Mouse (Mus musculus) MEL (cell line): ENCODE measurements around the gene P3h2. TPM values are rescaled to one million over a fixed set of nuclear protein-coding genes. Genes with fewer than 3 reads are reported as not detected.

ENCODE experiments used
- DNase-seq: peaks from one replicate; pipeline ENCODE4 v3.0.0; 2011; ENCODE audit warnings: low read depth, low spot score
- H3K27ac ChIP-seq: 2 replicates; pipeline ENCODE4 v1.5.1; 2012; ENCODE audit warnings: low read depth, mild to moderate bottlenecking, control low read depth, low read length, moderate library complexity; ENCODE audit not compliant: control insufficient read depth
- H3K27me3 ChIP-seq, 2 experiments: fragments of 150-350 bp in 1 of 2; sonication (generic) in 1 of 2; 2 replicates each; pipeline ENCODE4 v1.6.1; 2012; ENCODE audit warnings: low read length in 2 of 2, mild to moderate bottlenecking in 2 of 2, improper control_type of control experiment in 1 of 2, moderate library complexity in 1 of 2; ENCODE audit not compliant: insufficient read depth in 2 of 2, control insufficient read depth in 1 of 2
- H3K36me3 ChIP-seq, 2 experiments: 2 replicates each; pipeline ENCODE4 v1.6.1; 2012 to 2014; ENCODE audit warnings: low read length in 2 of 2, improper control_type of control experiment in 1 of 2, inconsistent platforms in 1 of 2, mild to moderate bottlenecking in 1 of 2; ENCODE audit not compliant: insufficient read depth in 2 of 2, control insufficient read depth in 1 of 2
- H3K4me1 ChIP-seq, 2 experiments: fragments of 150-350 bp in 1 of 2; sonication (generic) in 1 of 2; 2 replicates each; pipeline ENCODE4 v1.6.1; 2012; ENCODE audit warnings: low read length in 2 of 2, improper control_type of control experiment in 1 of 2, mild to moderate bottlenecking in 1 of 2; ENCODE audit not compliant: insufficient read depth in 2 of 2, control insufficient read depth in 1 of 2
- H3K4me3 ChIP-seq, 2 experiments: fragments of 150-350 bp in 1 of 2; sonication (generic) in 1 of 2; 2 replicates each; pipeline ENCODE4 v1.5.1; 2012; ENCODE audit warnings: low read depth in 2 of 2, low read length in 2 of 2, mild to moderate bottlenecking in 2 of 2, moderate library complexity in 2 of 2, control low read depth in 1 of 2, improper control_type of control experiment in 1 of 2; ENCODE audit not compliant: control insufficient read depth in 1 of 2, insufficient read depth in 1 of 2
- H3K79me2 ChIP-seq: 2 replicates; pipeline ENCODE4 v1.6.1; 2012; ENCODE audit warnings: mild to moderate bottlenecking, low read length, moderate library complexity; ENCODE audit not compliant: control insufficient read depth, poor library complexity, insufficient read depth
- H3K9ac ChIP-seq: 2 replicates; pipeline ENCODE4 v1.6.1; 2012; ENCODE audit warnings: low read depth, mild to moderate bottlenecking, control low read depth, low read length, moderate library complexity; ENCODE audit not compliant: control insufficient read depth, poor library complexity, severe bottlenecking
- H3K9me3 ChIP-seq: fragments of 150-350 bp; sonication (generic); replicated peaks from 2 replicates; pipeline ENCODE4 v1.6.1; 2012; ENCODE audit warnings: mild to moderate bottlenecking, low read length, improper control_type of control experiment, moderate library complexity; ENCODE audit not compliant: insufficient read depth
- BHLHE40 ChIP-seq: IDR thresholded peaks from 2 replicates; pipeline ENCODE4 v1.6.1; 2012; ENCODE audit warnings: low read depth, mild to moderate bottlenecking, inconsistent platforms, low read length, improper control_type of control experiment, borderline replicate concordance
- CHD1 ChIP-seq: IDR thresholded peaks from 2 replicates; pipeline ENCODE4 v1.6.1; 2012; ENCODE audit warnings: low read depth, mild to moderate bottlenecking, inconsistent platforms, low read length, improper control_type of control experiment
- E2F4 ChIP-seq: IDR thresholded peaks from 2 replicates; pipeline ENCODE4 v1.6.1; 2011; ENCODE audit warnings: low read depth, low read length, improper control_type of control experiment, borderline replicate concordance
- ELF1 ChIP-seq: IDR thresholded peaks from 2 replicates; pipeline ENCODE4 v1.6.1; 2014; ENCODE audit warnings: low read depth, mild to moderate bottlenecking, inconsistent platforms, low read length, improper control_type of control experiment, moderate library complexity
- EP300 ChIP-seq, 2 experiments: IDR thresholded peaks; 2 replicates each; pipeline ENCODE4 v1.6.1; 2011; ENCODE audit warnings: improper control_type of control experiment in 2 of 2, low read length in 2 of 2, low read depth in 1 of 2, mild to moderate bottlenecking in 1 of 2
- ETS1 ChIP-seq: IDR thresholded peaks from 2 replicates; pipeline ENCODE4 v1.6.1; 2012; ENCODE audit warnings: low read depth, mild to moderate bottlenecking, inconsistent platforms, low read length, improper control_type of control experiment, moderate library complexity
- GATA1 ChIP-seq: IDR thresholded peaks from 2 replicates; pipeline ENCODE4 v1.6.1; 2011; ENCODE audit warnings: low read depth, low read length, improper control_type of control experiment
- HCFC1 ChIP-seq: IDR thresholded peaks from 2 replicates; pipeline ENCODE4 v1.6.1; 2012; ENCODE audit warnings: low read depth, mild to moderate bottlenecking, inconsistent platforms, low read length, improper control_type of control experiment, moderate library complexity
- KAT2A ChIP-seq: conservative IDR thresholded peaks from 2 replicates; pipeline ENCODE4 v1.6.1; 2012; ENCODE audit warnings: low read depth, low read length, improper control_type of control experiment, inconsistent platforms
- MAFK ChIP-seq: IDR thresholded peaks from 2 replicates; pipeline ENCODE4 v1.6.1; 2011; ENCODE audit warnings: low read depth, mild to moderate bottlenecking, low read length, improper control_type of control experiment, borderline replicate concordance
- MAX ChIP-seq: IDR thresholded peaks from 2 replicates; pipeline ENCODE4 v1.6.1; 2011; ENCODE audit warnings: low read length, improper control_type of control experiment
- MAZ ChIP-seq: IDR thresholded peaks from 2 replicates; pipeline ENCODE4 v1.6.1; 2012; ENCODE audit warnings: low read depth, mild to moderate bottlenecking, inconsistent platforms, low read length, improper control_type of control experiment
- MYB ChIP-seq: IDR thresholded peaks from 2 replicates; pipeline ENCODE4 v1.6.1; 2011; ENCODE audit warnings: mild to moderate bottlenecking, low read depth, low read length, improper control_type of control experiment
- MYC ChIP-seq: IDR thresholded peaks from 2 replicates; pipeline ENCODE4 v1.6.1; 2011; ENCODE audit warnings: low read depth, mild to moderate bottlenecking, low read length, improper control_type of control experiment, moderate library complexity
- POLR2AphosphoS2 ChIP-seq: IDR thresholded peaks from 2 replicates; pipeline ENCODE4 v1.6.1; 2011; ENCODE audit warnings: low read length, improper control_type of control experiment
- POLR2AphosphoS5 ChIP-seq: IDR thresholded peaks from 2 replicates; pipeline ENCODE4 v1.6.1; 2012; ENCODE audit warnings: low read depth, borderline replicate concordance, mild to moderate bottlenecking, inconsistent platforms, low read length, moderate library complexity, mixed read lengths
- RAD21 ChIP-seq: IDR thresholded peaks from 2 replicates; pipeline ENCODE4 v1.6.1; 2011; ENCODE audit warnings: mild to moderate bottlenecking, low read depth, low read length, improper control_type of control experiment
- RCOR1 ChIP-seq: IDR thresholded peaks from 2 replicates; pipeline ENCODE4 v1.6.1; 2012; ENCODE audit warnings: low read depth, mild to moderate bottlenecking, inconsistent platforms, low read length, improper control_type of control experiment
- TAL1 ChIP-seq: IDR thresholded peaks from 2 replicates; pipeline ENCODE4 v1.6.1; 2012; ENCODE audit warnings: mild to moderate bottlenecking, inconsistent platforms, low read length, moderate library complexity, mixed read lengths
- TBP ChIP-seq: IDR thresholded peaks from 2 replicates; pipeline ENCODE4 v1.8.0; 2011; ENCODE audit warnings: low read depth, low read length, improper control_type of control experiment
- TCF12 ChIP-seq: IDR thresholded peaks from 2 replicates; pipeline ENCODE4 v1.6.1; 2014; ENCODE audit warnings: low read depth, mild to moderate bottlenecking, inconsistent platforms, low read length, improper control_type of control experiment, moderate library complexity
- USF1 ChIP-seq: IDR thresholded peaks from 2 replicates; pipeline ENCODE4 v1.6.1; 2014; ENCODE audit warnings: low read depth, mild to moderate bottlenecking, inconsistent platforms, low read length, improper control_type of control experiment, moderate library complexity
- ZC3H11A ChIP-seq: IDR thresholded peaks from 2 replicates; pipeline ENCODE4 v1.6.1; 2012; ENCODE audit warnings: low read depth, mild to moderate bottlenecking, inconsistent platforms, low read length, improper control_type of control experiment
- polyA plus RNA-seq, 2 experiments: library from polyadenylated mRNA; stranded (reverse) in 1 of 2; unstranded in 1 of 2; fragments of >175 nt in 1 of 2; fragments of >200 nt in 1 of 2; gene quantifications; 2 replicates each; pipeline versions ENCODE4 v1.2.1 to v1.2.4; 2012; ENCODE audit warnings: low replicate concordance in 2 of 2, low read depth in 1 of 2; ENCODE audit not compliant: insufficient read length in 2 of 2, insufficient read depth in 1 of 2, missing spikeins in 1 of 2
- total RNA-seq: library from RNA; depleted of rRNA; stranded (reverse); fragments of 300-350 nt; gene quantifications from 2 replicates; pipeline ENCODE4 v1.2.3, GENCODE M21; 2012

Gene P3h2
- total and polyA plus RNA-seq, 3 experiments, result not detected

- Histone ChIP-seq H3K4me3 (peak overlapping the region in 1 of 2 experiments; percentile 7; a peak in 1 of 4 replicates), H3K9me3 (no peaks in the 10 kb centered on the region), H3K4me1 (no peaks in the 10 kb centered on the region), H3K27ac (no peak overlapping the region; the same call in 1 of the 2 replicates), H3K27me3 (no peaks in the 10 kb centered on the region), H3K36me3 (no peaks in the 10 kb centered on the region), H3K79me2 (no peaks in the 10 kb centered on the region), H3K9ac (no peak overlapping the region)
- TF ChIP-seq TBP, result no peak
- TF ChIP-seq EP300 (IDR thresholded peaks at IDR 0.05; ENCODE audit: low read depth in 1 of 2, low read length in 2 of 2), result 0 out of 4 replicates have a peak, but pooled peaks of 1 of the 2 experiments have one; percentile 2
- TF ChIP-seq USF1, result no peak
- TF ChIP-seq ETS1, result peak; percentile 81
- TF ChIP-seq POLR2AphosphoS2, result no peak
- TF ChIP-seq E2F4, result no peak
- peak; percentile 44; the same call in 1 of the 2 replicates for TF ChIP-seq MAX
- no peak for TF ChIP-seq GATA1
- no peak for TF ChIP-seq MAFK
- TF ChIP-seq CHD1, result no peak
- TF ChIP-seq TAL1, result no peak
- DNase-seq, result peak; percentile 73
Measured at GRCm38 (mm10) chr16:26041021-26041928, 64.3 kb downstream of the P3h2 start.

GRCm38 (mm10) chr16:26039320-26039719 lies 66.3 kb downstream of the P3h2 start:
- Histone ChIP-seq H3K9me3 (no peaks in the 10 kb centered on the region), H3K79me2 (no peaks in the 10 kb centered on the region), H3K4me3 (no peak overlapping the region), H3K27ac (no peak overlapping the region), H3K36me3 (no peaks in the 10 kb centered on the region), H3K4me1 (no peaks in the 10 kb centered on the region), H3K9ac (no peak overlapping the region), H3K27me3 (no peaks in the 10 kb centered on the region)
- DNase-seq, result no peak
- TF ChIP-seq MYC, result no peak
- TF ChIP-seq MAFK, result no peak
- no peak for TF ChIP-seq TCF12
- TF ChIP-seq BHLHE40, result no peak
- no peak for TF ChIP-seq ELF1
- no peak for TF ChIP-seq CHD1
- TF ChIP-seq TAL1, result no peak
- no peak for TF ChIP-seq MAX
- TF ChIP-seq HCFC1, result no peak
- no peak for TF ChIP-seq RCOR1
- no peak for TF ChIP-seq MYB
- TF ChIP-seq GATA1, result no peak
- no peak for TF ChIP-seq POLR2AphosphoS5
- no peak for TF ChIP-seq KAT2A
- TF ChIP-seq RAD21, result no peak
- TF ChIP-seq E2F4, result no peak
- TF ChIP-seq MAZ, result no peak
- no peak for TF ChIP-seq ZC3H11A
